Mouse (Mus musculus): Measurements from ENCODE around the gene Tmem183a.
A peak's percentile ranks its signal among the peaks of the same experiment; 100 is the strongest.

Gene Tmem183a

GRCm38 (mm10) chr1:134318261-134318660 is 43.5 kb downstream of the Tmem183a start:
- no peak for DNase-seq

GRCm38 (mm10) chr1:134316361-134316760 is 45.4 kb downstream of the Tmem183a start:
- no peak for DNase-seq

GRCm38 (mm10) chr1:134315181-134315580 is 46.6 kb downstream of the Tmem183a start:
- DNase-seq = no peak

GRCm38 (mm10) chr1:134311760-134312159 is 50.0 kb downstream of the Tmem183a start:
- DNase-seq = no peak

- DNase-seq = no peak
These were observed 51.0 kb downstream of the Tmem183a start for GRCm38 (mm10) chr1:134310729-134311128.

GRCm38 (mm10) chr1:134310291-134310690 is 51.5 kb downstream of the Tmem183a start:
- DNase-seq = no peak

- DNase-seq = no peak
These were observed 54.4 kb downstream of the Tmem183a start for GRCm38 (mm10) chr1:134307409-134307808.

GRCm38 (mm10) chr1:134304940-134305339 is 56.8 kb downstream of the Tmem183a start:
- no peak for DNase-seq

GRCm38 (mm10) chr1:134302568-134303238 is 59.1 kb downstream of the Tmem183a start:
- no peak for DNase-seq

GRCm38 (mm10) chr1:134298636-134299411 is 63.0 kb downstream of the Tmem183a start:
- DNase-seq = peak; percentile 63

- peak; percentile 96 for DNase-seq
These were observed 64.5 kb downstream of the Tmem183a start for GRCm38 (mm10) chr1:134297265-134297664.

All from cerebellum, adult 9-10 months (tissue).